Mouse (Mus musculus) spleen, embryonic (tissue): ENCODE results near the gene Slc25a33.
"Not testable (repeated sequence)": the region's sequence is repeated elsewhere in the genome, so short reads cannot be mapped to it uniquely, and the experiment has no call there.

Source experiments
- CTCF ChIA-PET: fragments of 350-600 bp; sonication (Branson Sonifier 250); formaldehyde crosslinking; loops from one replicate; lab custom pipeline; 2022; lab: Charles Lee

Gene Slc25a33

DNA sequence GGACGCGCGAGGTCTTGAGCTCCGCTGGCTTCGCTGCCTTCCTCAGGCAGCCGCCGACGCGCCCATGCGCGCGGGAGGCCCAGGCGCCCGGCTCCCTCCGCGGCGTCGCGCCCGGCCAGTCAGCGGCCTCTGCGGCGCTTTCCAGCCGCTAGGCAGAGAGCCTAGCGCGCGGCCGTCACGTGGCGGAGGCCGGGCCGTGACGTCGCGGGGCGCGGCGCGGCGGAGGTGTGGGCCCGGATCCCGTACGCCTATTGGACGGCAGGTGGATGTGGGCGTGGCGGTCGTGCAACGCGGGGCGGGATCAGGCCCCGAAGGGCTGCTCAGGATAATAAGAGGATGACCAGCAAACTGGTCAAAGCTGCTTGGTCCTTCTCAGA is at the start of gene Slc25a33:
Gene Slc25a33, minus strand, starts transcription at position 184 of the 377 bp plus-strand sequence.
- CTCF ChIA-PET: interaction anchor here (0.6 kb wide), 1 partner anchor 1137 kb away, joined by 4 read pairs; no protein-coding TSS in a partner anchor

DNA sequence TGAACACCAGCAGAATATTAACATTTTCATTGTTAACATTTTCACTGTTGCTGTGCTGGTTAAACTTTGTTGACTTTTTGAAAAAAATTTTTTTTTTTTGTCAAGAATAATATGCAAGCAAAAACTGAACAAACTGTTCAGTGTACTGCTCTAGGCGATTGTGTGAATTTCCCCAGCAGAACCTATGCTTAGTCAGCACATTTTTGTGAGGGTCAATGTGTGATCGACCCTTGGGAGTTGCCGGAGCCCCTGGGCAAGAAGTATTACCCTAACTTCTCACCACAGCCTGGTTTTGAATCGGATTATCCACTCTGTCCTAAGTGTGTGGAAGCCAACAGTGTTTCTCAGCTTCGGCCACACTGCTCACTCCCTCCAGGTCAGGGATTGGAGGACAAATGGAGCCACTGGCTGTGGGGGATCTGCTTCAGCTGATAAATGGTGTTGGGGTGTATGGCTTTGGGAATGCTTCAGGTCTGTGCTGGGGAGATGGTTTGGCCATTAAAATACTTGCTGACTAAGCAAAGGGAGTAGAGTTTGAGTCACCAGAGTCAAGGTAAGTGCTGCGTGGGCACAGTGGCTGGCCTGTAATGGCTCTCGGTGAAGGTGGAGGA is 48.6 kb upstream of the Slc25a33 start:
- CTCF ChIA-PET: no interaction called here

- CTCF ChIA-PET: no interaction called here
These were observed 48.0 kb upstream of the Slc25a33 start for GRCm38 (mm10) chr4:149822126-149822525.

- CTCF ChIA-PET: no interaction called here
These were observed 46.5 kb upstream of the Slc25a33 start for GRCm38 (mm10) chr4:149820569-149820968.

- CTCF ChIA-PET: interaction anchor here (0.6 to 0.7 kb wide), 2 partner anchors 106 to 511 kb away, joined by 3 to 8 read pairs; no protein-coding TSS in a partner anchor
These were observed 45.1 kb upstream of the Slc25a33 start for GRCm38 (mm10) chr4:149819195-149819594.

- CTCF ChIA-PET: no interaction called here
These were observed 42.5 kb upstream of the Slc25a33 start for GRCm38 (mm10) chr4:149816598-149816997.

DNA sequence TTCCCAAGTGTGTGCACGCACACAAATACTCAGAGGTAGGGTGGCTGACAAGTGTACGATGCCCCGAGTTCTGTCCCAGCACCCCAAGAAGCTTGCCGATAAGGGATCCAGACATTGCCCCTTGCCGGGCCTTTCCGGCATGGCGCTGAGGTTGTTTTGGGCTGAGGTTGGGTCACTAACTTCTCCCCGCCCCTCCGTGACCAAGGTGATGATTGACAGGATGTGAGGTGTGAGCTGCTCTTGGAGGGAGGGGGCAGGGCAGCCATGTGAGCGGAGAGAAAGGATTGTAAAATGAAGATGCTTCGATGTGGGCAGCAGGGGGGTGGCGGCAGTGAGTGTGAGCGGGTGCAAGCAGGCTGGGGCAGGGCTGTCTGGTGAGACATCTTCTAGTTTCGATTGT is 41.5 kb upstream of the Slc25a33 start:
- CTCF ChIA-PET: no interaction called here

- CTCF ChIA-PET: interaction anchor here (0.7 kb wide), 1 partner anchor 279 kb away, joined by 3 read pairs; no protein-coding TSS in a partner anchor
These were observed 39.5 kb upstream of the Slc25a33 start for GRCm38 (mm10) chr4:149813409-149814184.

GRCm38 (mm10) chr4:149810372-149810771 is 36.3 kb upstream of the Slc25a33 start:
- CTCF ChIA-PET: not testable (repeated sequence)

GRCm38 (mm10) chr4:149808584-149809227 is 34.6 kb upstream of the Slc25a33 start:
- CTCF ChIA-PET: no interaction called here

DNA sequence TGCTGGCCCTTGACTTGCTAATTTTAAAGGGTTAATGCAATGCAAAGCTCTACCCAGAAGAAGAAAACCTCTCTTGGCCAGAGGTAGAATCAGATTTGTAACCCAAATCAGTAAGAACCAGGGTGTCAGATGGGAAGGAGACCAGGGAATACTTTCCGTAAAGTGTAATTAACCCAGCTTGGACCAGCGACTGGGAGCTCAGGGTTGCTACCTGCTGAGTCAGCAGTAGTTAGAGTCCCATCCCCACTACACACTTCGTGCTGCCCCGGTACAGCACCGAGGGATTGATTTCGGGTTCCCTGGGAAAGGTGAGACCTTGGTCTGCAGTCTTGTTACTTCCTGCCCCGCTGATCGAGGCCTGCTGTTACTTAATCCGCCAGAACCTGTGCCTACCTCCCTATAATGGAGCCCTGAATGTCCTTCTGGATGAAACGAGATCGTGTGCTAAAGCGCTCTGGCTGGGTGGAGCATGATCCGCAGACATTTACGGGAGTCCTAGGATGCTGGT is 34.0 kb upstream of the Slc25a33 start:
- CTCF ChIA-PET: no interaction called here

- CTCF ChIA-PET: interaction anchor here (0.5 kb wide), 1 partner anchor 815 kb away, joined by 4 read pairs; no protein-coding TSS in a partner anchor
These were observed 32.8 kb upstream of the Slc25a33 start for GRCm38 (mm10) chr4:149806699-149807381.

GRCm38 (mm10) chr4:149802269-149802668 is 28.2 kb upstream of the Slc25a33 start:
- CTCF ChIA-PET: interaction anchor here (0.6 kb wide), 1 partner anchor 39 kb away, joined by 3 read pairs; no protein-coding TSS in a partner anchor

DNA sequence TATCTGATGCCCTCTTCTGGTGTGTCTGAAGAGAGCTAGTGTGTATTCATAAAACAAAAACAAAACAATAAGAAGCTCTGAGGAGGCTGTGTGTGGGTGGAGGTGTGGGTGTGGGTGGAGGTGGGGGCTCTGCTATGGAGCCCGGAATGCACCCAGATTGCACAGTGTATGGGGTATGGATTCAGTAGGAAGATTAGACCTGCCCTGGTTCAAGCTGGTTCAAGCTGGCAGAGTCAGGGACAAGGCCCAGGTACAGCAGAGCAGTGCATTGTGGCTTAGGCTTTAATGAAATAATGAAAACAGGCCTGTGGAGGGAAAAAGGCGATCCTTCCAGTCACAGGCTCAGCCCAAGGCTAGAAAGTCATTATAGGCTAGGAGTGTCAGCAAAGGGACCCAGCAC is 26.5 kb upstream of the Slc25a33 start:
- CTCF ChIA-PET: interaction anchor here (0.7 kb wide), 1 partner anchor 1096 kb away, joined by 3 read pairs; no protein-coding TSS in a partner anchor

DNA sequence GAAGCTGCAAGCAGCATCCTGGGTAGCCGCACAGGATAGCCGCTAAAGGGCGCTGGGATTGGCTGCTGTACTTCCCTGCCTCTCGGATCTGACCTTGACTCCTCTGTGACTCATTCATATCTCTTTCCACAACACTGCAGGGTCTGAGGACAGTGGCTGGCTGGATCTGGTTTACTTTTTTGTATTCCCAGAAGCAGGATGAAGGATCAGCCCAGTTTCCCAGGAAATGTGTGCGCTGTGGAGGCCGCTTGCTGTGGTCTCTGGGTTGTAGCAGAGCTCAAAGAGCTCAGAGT is 26.0 kb upstream of the Slc25a33 start:
- CTCF ChIA-PET: interaction anchor here (0.7 kb wide), 1 partner anchor 1095 kb away, joined by 3 read pairs; no protein-coding TSS in a partner anchor

- CTCF ChIA-PET: interaction anchor here (0.6 kb wide), 1 partner anchor 120 kb away, joined by 9 read pairs; no protein-coding TSS in a partner anchor
These were observed 25.5 kb upstream of the Slc25a33 start for GRCm38 (mm10) chr4:149799346-149800171.

GRCm38 (mm10) chr4:149798684-149799309 is 24.7 kb upstream of the Slc25a33 start:
- CTCF ChIA-PET: interaction anchor here (0.6 kb wide), 1 partner anchor 121 kb away, joined by 9 read pairs; no protein-coding TSS in a partner anchor

- CTCF ChIA-PET: no interaction called here
These were observed 24.0 kb upstream of the Slc25a33 start for GRCm38 (mm10) chr4:149798116-149798515.

DNA sequence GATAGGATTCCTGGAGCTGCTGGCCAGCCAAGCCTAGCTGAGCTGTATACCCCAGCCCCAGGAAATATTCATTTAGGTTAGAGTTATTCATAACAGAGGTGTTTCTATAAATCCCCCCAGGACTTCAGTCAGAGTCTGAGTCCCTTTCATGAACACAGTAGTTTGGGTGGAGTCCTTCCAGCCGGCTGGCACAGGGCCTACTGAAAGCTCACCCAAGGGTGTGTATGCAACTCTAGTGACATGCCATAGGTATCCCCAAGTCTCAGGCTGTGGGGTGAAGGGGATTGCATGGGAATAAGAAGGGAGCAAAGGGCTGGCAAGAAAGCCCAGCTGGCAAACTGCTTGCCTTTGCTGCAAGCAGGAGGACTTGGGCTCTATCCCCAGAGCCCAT is 23.1 kb upstream of the Slc25a33 start:
- CTCF ChIA-PET: no interaction called here
